Mouse (Mus musculus) cortical plate, adult 2 months (tissue): ENCODE results near the gene Chchd3. TPM values are rescaled to one million over a fixed set of nuclear protein-coding genes. Genes with fewer than 3 reads are reported as not detected.

ENCODE experiments used
- H3K27ac ChIP-seq: fragments of 200-500 bp; 2 replicates; pipeline ENCODE4 v1.5.1; 2012; ENCODE audit warnings: low read length, control low read depth, inconsistent platforms; ENCODE audit not compliant: insufficient read depth
- H3K4me1 ChIP-seq: fragments of 200-500 bp; 2 replicates; pipeline ENCODE4 v1.6.1; 2011; ENCODE audit warnings: low read length; ENCODE audit not compliant: control insufficient read depth, insufficient read depth
- H3K4me3 ChIP-seq: fragments of 200-500 bp; 2 replicates; pipeline ENCODE4 v1.5.1; 2011; ENCODE audit warnings: mild to moderate bottlenecking, low read length, control low read depth; ENCODE audit not compliant: insufficient read depth
- CTCF ChIP-seq: fragments of 200-500 bp; IDR thresholded peaks from 2 replicates; pipeline ENCODE4 v1.5.1; 2011; ENCODE audit warnings: mild to moderate bottlenecking, control low read depth, low read length; ENCODE audit not compliant: insufficient read depth; ENCODE audit errors: extremely low read depth
- POLR2A ChIP-seq: fragments of 200-500 bp; IDR thresholded peaks from 2 replicates; pipeline ENCODE4 v1.6.1; 2011; ENCODE audit warnings: mild to moderate bottlenecking, low read length, control low read depth; ENCODE audit not compliant: insufficient read depth; ENCODE audit errors: extremely low read depth
- polyA plus RNA-seq: library from polyadenylated mRNA; depleted of rRNA; stranded (reverse); fragments of >200 nt; gene quantifications from 2 replicates; pipeline ENCODE4 v1.2.3, GENCODE M21; 2012; rRNA removed

Gene Chchd3
- 100 and 103 TPM in 2 replicates for polyA plus RNA-seq

DNA sequence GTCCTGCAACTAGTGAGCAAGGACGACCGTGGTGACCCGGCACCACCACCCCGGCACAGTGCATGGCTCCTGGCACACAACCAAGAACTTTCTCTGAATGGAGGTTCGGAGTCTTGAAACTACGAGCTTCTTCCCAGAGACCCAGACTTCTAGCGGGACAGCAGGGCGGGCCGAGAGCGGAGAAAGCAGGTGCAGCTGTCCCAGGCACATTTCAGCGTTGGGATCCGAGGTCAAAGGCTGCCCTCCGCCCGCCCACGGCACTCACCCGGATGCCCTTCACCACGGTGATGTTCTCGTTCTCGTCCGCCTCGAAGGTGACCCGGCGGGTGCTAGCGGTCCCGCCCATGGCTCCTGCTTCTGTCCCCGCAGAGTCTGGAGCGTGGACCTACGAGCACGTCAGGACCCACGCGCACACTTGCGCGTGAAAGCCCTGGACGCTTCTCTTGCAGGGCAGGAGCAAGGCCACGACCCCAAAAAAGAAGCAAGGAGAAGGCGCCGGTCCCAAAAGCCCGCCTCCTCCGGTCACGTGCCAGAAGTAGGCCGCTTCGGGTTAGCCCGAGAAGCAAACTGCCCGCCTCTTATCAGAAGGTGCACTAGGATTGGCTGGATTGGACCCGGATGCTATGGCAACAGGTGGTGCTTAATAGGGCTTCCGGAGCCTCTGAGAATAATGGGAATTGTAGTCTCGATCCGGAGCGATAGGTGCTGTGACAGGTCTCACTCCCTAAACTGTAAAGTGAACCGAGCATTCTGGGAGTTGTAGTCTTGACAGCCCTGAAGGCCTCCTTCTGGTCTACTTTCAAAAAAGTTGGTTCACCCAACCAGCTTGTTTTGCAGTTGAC is at the start of gene Chchd3:
TSS of gene Chchd3 (minus strand) at position 526 of the 842 bp plus-strand sequence.
- H3K4me3 ChIP-seq, result peak within 1 kb of the TSS; percentile 87
- no peaks in the 10 kb centered on the region; the same call in 1 of the 2 replicates for H3K4me1 ChIP-seq
- TF ChIP-seq CTCF (no peak), POLR2A (peak; percentile 31; the same call in 1 of the 2 replicates)
- peak within 1 kb of the TSS; percentile 58 for H3K27ac ChIP-seq

DNA sequence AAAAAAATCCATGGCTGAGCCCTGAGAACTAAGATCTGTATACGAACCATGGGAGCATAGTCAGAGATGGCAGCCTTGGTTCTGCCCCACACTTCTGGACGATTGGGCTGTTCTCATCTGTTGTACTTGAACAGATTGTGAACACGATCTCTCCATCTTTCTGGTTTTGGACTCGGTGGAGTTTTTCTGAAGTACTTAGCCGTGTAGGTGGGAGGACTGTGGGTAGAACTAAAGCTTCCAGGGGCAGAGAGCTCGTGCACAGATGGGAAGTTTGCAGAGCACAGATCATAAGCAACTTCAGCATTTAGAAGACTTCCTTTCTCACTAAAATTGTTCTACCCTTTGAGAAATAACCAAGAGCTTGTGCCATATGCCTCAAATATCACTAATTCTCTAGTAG is 44.6 kb upstream of the Chchd3 start:
- Histone ChIP-seq H3K4me1 (no peaks in the 10 kb centered on the region), H3K4me3 (no peak overlapping the region), H3K27ac (no peak overlapping the region)
- no peak for TF ChIP-seq POLR2A
- no peak for TF ChIP-seq CTCF

DNA sequence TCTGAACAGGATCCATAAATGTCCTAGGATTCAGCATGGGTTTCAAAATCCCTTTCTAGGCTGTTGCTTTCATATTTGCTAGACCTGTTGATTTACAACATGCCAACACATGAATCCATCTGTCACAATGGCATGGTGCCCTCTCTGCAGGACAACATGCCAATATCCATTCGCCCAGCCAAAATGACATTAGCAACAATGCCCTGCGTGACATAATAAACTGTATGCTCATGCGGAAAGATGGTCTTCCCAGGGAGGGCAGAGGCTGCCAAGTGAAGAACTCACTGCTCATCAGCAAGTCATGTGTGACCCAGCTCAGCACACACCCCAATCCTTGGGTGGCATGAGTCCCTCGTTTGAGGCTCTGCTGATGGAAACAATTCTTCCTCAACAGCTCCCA is 38.8 kb upstream of the Chchd3 start:
- no peak for TF ChIP-seq POLR2A
- TF ChIP-seq CTCF, result no peak
- no peak overlapping the region for H3K27ac ChIP-seq
- H3K4me1 ChIP-seq, result no peaks in the 10 kb centered on the region
- no peak overlapping the region for H3K4me3 ChIP-seq

DNA sequence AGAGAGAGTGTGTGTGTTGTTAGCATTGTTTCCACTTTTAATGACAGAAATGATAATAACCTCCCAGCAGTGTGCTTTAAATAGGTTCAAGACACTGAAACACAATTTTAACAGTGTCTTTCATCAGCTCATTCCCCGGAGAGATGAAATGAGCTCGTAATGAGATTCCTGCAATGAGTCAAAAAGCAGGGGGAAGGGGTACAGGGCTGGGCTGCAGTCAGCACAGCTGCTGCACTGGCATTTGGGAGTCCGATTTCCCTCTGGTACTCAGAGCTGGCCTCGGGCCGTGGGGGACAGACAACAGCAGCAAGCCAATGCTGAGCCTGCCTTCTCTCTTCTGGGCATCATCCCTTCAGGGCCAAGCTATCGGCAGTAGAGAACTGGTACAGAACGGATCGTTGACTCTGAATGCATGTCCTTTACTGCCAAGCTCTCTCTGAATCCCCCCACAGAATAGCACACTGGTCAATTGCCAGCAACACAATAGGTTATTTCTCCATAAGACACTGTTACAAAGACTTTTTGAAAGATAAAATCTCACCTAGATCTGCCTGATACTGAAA is 34.7 kb upstream of the Chchd3 start:
- Histone ChIP-seq H3K27ac (no peak overlapping the region), H3K4me3 (no peak overlapping the region), H3K4me1 (no peaks in the 10 kb centered on the region)
- TF ChIP-seq POLR2A (no peak), CTCF (no peak)

DNA sequence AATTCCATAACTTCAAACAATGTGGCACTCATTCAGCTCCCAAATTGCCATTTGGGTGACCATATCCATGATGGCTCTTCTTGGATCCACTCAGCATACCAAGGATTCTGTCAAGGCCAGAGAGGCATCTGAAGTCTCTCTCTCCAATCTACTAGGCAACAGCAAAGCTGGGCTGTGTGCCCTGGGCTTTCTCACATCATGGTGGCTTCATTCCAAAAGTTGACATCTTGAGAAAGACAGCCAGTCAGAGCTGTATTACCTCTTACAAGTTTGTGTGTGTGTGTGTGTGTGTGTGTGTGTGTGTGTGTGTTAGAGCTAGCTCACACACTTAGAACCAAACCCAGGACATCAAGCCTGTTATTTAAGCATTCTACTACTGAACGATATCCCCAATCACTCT is 20.1 kb upstream of the Chchd3 start:
- H3K4me1 ChIP-seq, result no peaks in the 10 kb centered on the region
- no peak for TF ChIP-seq CTCF
- no peak for TF ChIP-seq POLR2A

DNA sequence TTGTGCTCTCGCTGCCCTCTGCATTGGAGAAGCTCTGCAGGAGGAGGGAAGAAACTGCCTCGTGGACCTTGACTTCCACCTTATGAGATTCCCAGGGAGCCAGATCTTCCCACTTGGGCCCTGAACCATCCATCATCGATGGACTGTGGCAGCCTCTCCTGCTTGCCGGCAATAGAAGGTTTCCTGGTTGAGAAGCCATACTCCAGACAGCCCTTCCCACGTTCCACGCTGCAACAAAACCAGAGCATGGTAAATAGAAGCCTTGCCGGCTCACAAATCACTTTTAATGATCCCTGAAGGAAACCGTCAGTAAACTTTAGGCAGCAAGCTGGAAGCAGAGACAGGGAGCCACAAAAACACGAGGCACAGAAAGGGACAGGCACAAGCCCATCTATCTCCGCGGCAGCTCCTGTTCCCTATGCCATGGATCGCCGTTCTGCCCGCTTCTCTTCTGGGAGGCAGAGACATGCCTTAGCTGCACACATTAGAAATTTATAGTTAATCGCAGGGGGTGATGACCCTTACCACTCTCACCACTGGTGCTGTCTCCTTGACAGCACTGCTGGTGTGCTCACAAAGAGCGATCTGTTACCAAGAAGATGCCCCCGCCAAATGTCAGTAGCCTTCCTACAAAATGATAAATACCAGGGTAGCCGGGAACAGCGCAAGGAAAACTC is 18.3 kb upstream of the Chchd3 start:
- no peak overlapping the region for H3K4me3 ChIP-seq
- H3K4me1 ChIP-seq, result no peaks in the 10 kb centered on the region
- H3K27ac ChIP-seq, result no peak overlapping the region
- TF ChIP-seq CTCF (no peak), POLR2A (no peak)

More for the DNA sequence above, 20.1 kb upstream of the Chchd3 start:
- no peak overlapping the region for H3K27ac ChIP-seq
- no peak overlapping the region for H3K4me3 ChIP-seq

DNA sequence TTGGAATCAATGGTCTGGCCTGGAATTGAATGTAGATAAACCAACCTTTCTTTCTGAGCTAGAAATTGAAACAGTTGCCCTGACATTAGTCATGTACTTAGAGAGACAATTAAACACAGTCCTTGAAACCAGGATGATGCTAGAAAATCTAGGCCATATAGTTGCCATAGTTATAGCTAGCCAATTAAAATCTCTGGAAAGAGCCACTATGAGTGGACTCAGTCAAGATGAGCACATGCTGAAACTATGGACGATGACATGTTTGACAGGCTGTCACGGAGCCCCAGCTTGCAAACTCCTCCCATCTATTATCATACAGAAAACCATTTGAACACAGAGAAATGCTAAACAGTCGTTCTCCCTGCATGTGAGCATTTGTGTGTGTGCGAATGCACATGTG is 6.4 kb upstream of the Chchd3 start:
- no peak overlapping the region for H3K4me3 ChIP-seq
- no peak overlapping the region for H3K27ac ChIP-seq
- TF ChIP-seq CTCF (no peak), POLR2A (no peak)
- no peaks in the 10 kb centered on the region for H3K4me1 ChIP-seq

DNA sequence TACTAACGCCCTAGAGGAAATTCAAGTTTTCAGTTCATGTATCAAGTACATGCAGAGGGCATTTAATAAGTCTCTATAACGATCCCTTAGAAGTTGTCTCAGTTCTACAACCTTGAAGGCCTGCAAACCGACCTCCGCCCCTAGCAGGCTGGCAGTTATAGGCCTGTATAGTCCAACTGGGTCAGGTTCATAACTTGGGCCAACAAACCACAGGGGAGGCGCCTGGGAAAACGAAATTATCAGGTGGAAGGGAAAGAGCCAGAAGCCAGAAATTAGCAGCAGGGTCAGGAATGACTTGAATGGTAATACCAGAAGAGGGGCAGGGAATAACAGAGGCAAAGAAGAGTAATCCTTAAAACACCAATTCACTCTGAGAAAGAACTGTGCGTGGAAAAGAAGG is 784 bp downstream of the Chchd3 start:
- H3K4me1 ChIP-seq, result no peaks in the 10 kb centered on the region; the same call in 1 of the 2 replicates
- TF ChIP-seq POLR2A (no peak), CTCF (no peak)
- H3K4me3 ChIP-seq, result peak overlapping the region; percentile 87
- no peak overlapping the region for H3K27ac ChIP-seq

DNA sequence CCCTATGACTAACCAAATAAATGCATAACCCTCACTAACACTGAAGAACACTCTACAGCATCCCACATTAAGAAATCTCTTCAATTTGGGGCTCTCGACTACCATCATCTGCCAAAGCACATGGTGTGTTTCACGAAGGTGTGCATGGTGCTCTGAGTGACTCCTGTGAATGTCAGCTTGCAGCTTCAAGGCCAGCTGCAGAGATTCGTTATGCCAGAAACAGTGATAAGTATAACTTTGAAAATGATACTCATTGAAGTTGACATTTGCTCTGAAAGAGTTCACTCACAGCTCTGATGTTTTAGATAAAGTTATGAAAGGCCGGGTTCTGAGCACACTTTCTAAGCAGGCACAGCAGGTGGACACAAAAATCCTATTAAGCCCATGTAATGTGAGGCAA is 3.7 kb downstream of the Chchd3 start:
- Histone ChIP-seq H3K4me1 (no peaks in the 10 kb centered on the region; the same call in 1 of the 2 replicates), H3K4me3 (no peak overlapping the region), H3K27ac (no peak overlapping the region)
- TF ChIP-seq POLR2A (no peak), CTCF (no peak)
